Mouse (Mus musculus) gastrocnemius, adult 2 months (tissue): ENCODE measurements around the gene Vmn1r8. TPM values are rescaled to one million over a fixed set of nuclear protein-coding genes. Genes with fewer than 3 reads are reported as not detected.
"Not testable (repeated sequence)": the region's sequence is repeated elsewhere in the genome, so short reads cannot be mapped to it uniquely, and the experiment has no call there.

Experiments used
- DNase-seq: peaks from one replicate; pipeline ENCODE4 v3.0.0; 2022
- H3K27ac ChIP-seq: fragments of 200-600 bp; 2 replicates; pipeline ENCODE4 v1.8.1; 2022; ENCODE audit warnings: mild to moderate bottlenecking
- H3K4me3 ChIP-seq: fragments of 200-600 bp; 2 replicates; pipeline ENCODE4 v1.8.1; 2022; ENCODE audit warnings: mild to moderate bottlenecking, moderate library complexity
- CTCF ChIP-seq: fragments of 200-600 bp; IDR thresholded peaks from 2 replicates; pipeline ENCODE4 v1.8.1; 2022; ENCODE audit warnings: antibody characterized with exemption, mild to moderate bottlenecking, moderate library complexity
- intact Hi-C: fragments of 180-260 bp; cut with DNase I; formaldehyde crosslinking; loops from one replicate; pipeline ENCODE4 v1.15.1; 2025
- long read RNA-seq, 2 experiments: library from polyadenylated mRNA; stranded (forward); transcript quantifications; one replicate each; pipeline ENCODE4 v2.0.0; 2021
- total RNA-seq, 2 experiments: library from RNA; stranded (reverse); gene quantifications; 2 replicates each; pipeline ENCODE4 v1.2.3; 2021

Vmn1r8 gene
- total RNA-seq = not detected
- long read RNA-seq, experiment 1 = 0 reads
- long read RNA-seq, experiment 2 = 0 reads

DNA sequence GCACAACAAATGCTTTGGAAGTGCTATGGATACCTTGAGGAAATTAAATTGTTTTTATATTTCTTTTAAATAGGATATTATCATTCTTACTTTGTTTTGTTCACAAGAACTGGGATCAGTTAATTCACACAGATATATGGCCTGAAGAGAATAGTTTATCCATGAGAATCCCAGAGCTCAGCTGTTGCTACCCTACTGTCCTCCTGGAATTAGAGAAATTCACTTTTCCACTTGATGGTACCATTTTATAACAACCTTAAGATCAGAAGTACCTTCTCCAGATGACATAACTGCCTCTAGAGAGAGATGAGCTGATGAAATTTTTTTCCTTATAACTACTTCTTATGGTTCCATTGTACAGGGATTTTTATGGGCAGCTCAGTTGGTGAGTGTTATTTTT, at the start of gene Vmn1r8:
Gene Vmn1r8 (plus strand): TSS at position 301 of the 400 bp plus-strand sequence.
- DNase-seq = no peak
- no peak within 1 kb of the TSS for H3K27ac ChIP-seq
- intact Hi-C loops = no loop called here
- H3K4me3 ChIP-seq = no peak within 1 kb of the TSS
- TF ChIP-seq CTCF = no peak

DNA sequence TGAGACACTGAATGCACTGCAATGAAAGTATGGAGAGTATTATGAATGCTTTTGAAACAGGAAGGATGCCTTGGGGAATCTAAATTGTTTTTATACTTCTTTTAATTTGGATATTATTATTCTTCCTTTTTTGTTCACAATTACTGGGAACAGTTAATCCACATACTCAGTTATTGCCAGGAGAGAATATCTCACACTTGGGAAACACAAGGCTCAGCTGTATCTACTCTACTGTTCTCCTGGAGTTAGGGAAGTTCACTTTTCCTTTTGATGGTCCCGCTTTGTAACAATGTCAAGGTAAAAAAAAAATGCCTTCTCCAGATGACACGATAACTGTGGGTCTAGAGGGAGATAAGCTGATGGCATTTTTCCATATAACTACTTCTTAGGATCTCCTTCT, 35.1 kb upstream of the Vmn1r8 start, which contains the start of gene Vmn1r6:
Gene Vmn1r6 (plus strand): TSS at position 301 of the 400 bp plus-strand sequence.
- no peak for DNase-seq
- no peak within 1 kb of the TSS for H3K4me3 ChIP-seq
- H3K27ac ChIP-seq = no peak within 1 kb of the TSS
- no peak for TF ChIP-seq CTCF
- intact Hi-C loops = no loop called here

DNA sequence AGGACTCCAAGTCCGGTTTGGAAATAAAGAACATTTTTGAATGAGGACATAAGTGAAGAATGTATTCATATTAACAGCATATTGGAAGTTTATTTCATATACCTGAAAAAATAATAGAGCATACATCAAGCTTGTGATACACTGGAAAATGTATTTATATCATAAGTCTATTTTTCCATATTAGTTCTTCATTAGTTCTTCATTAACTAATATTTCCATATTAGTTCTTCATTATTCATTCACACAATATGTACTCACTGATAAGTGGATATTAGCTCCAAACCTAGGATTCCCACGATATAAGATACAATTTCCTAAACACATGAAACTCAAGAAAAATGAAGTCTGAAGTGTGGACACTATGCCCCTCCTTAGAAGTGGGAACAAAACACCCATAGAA, 6.9 kb upstream of the Vmn1r8 start, which contains the start of gene Vmn1r7:
Gene Vmn1r7 (minus strand): TSS at position 101 of the 400 bp plus-strand sequence.
- intact Hi-C loops, H3K27ac ChIP-seq, H3K4me3 ChIP-seq, DNase-seq: not testable (repeated sequence)

DNA sequence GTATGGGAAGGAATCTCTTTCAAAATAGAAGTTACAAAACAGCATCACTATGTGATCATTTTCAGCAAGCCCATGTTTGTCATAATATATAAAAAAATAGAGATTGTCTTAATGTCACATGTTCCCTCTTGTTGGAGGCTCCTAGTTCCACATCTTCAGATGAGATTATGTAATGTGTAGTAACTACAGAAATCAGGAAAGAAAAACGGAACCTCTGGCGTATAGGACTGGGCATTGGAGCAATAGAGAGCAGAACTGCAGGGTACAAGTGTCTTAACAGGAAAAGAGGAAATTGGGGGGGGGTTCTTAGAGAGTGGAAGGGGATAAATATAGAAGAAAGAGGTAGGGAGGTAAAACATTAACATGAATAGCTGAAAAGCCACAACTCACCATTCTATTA, 2.6 kb downstream of the Vmn1r8 start:
- Histone ChIP-seq H3K27ac (no peak overlapping the region), H3K4me3 (no peak overlapping the region)
- no peak for TF ChIP-seq CTCF
- no peak for DNase-seq
- intact Hi-C loops = no loop called here

DNA sequence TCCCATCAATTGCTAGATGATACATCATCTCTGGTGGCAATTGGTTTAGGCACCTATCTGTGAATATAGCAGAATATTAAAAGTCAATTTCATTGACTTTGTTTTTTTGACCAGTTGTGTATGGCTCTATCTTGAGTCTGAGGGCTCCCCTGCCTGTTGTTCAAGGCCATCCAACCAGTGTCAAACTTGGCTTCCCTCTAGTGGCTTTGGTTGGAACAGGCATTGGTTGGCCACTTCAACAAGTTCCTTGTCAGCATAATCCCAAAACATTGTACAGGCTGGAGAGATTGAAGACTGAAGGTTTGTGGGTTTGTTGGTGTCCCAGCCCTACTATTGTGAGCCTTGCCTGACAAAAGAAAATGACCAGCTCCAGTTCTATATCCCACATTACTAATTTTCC, 31.6 kb downstream of the Vmn1r8 start:
- DNase-seq = no peak
- intact Hi-C loops = no loop called here
- no peak overlapping the region for H3K27ac ChIP-seq
- no peak overlapping the region for H3K4me3 ChIP-seq
- peak; percentile 18; the same call in 1 of the 2 replicates for TF ChIP-seq CTCF

DNA sequence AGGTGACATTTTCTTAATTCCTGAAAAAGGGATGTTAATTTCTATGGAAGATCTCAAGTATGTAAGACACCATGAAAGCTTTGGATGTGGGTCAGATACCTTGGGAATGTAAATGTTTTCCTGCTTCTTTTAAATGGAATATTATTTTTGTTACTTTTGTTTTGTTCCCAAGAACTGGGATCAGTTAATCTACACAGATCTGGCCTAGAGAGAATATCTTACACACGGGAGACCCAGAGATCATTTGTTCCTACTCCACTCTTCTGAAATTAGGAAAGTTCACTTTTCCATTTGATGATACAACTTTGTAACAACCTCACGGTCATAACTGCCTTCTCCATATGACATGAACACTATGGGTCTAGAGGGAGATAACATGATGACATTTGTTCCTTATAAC, 34.4 kb downstream of the Vmn1r8 start, which contains the start of gene Vmn1r9:
Gene Vmn1r9 (plus strand): TSS at position 301 of the 400 bp plus-strand sequence.
- Histone ChIP-seq H3K4me3 (no peak within 1 kb of the TSS), H3K27ac (no peak within 1 kb of the TSS)
- no peak for DNase-seq
- intact Hi-C loops = no loop called here
- TF ChIP-seq CTCF = no peak

Other genes with a start within 250 kb of the Vmn1r8 start
- 10 to 100 TPM; 20.7 to 26.0 TPM for gene Kbtbd2, start 234.5 kb upstream of the Vmn1r8 start, total RNA-seq
- gene Fkbp9, start 200.2 kb upstream of the Vmn1r8 start, total RNA-seq = 10 to 100 TPM; 48.9 to 60.2 TPM
- gene Nt5c3, start 108.4 kb upstream of the Vmn1r8 start, total RNA-seq = 10 to 100 TPM; 45.0 to 52.5 TPM
- not detected for gene Vmn1r4, start 108.3 kb upstream of the Vmn1r8 start, total RNA-seq
- gene Vmn1r5, start 62.0 kb upstream of the Vmn1r8 start, total RNA-seq = not detected
- gene Vmn1r6, start 35.0 kb upstream of the Vmn1r8 start, total RNA-seq = not detected
- gene Vmn1r7, start 7.0 kb upstream of the Vmn1r8 start, total RNA-seq = not detected
- gene Vmn1r9, start 34.5 kb downstream of the Vmn1r8 start, total RNA-seq = not detected
- not detected for gene Vmn1r10, start 77.2 kb downstream of the Vmn1r8 start, total RNA-seq
- gene Vmn1r11, start 101.2 kb downstream of the Vmn1r8 start, total RNA-seq = not detected
- not detected for gene Vmn1r12, start 124.6 kb downstream of the Vmn1r8 start, total RNA-seq
- gene Vmn1r13, start 171.0 kb downstream of the Vmn1r8 start, total RNA-seq = not detected
- not detected for gene Vmn1r14, start 199.4 kb downstream of the Vmn1r8 start, total RNA-seq
- gene Vmn1r15, start 225.7 kb downstream of the Vmn1r8 start, total RNA-seq = not detected